Mouse (Mus musculus): ENCODE data around the gene Man1a. TPM values are rescaled to one million over a fixed set of nuclear protein-coding genes. Genes with fewer than 3 reads are reported as not detected.

The Man1a gene
- polyA plus RNA-seq, 1 experiment from 2014 or later, result 10.6 TPM

- no peak overlapping the region for H3K4me2 ChIP-seq (ENCODE audit: low read depth, low read length)
- no peak overlapping the region for H3K9ac ChIP-seq (replicated peaks; ENCODE audit: low read depth, low read length)
- no peak for ATAC-seq (ENCODE audit: low read depth)
- no peak overlapping the region for H3K4me3 ChIP-seq (ENCODE audit: low read depth, low read length)
- 88% methylated on average over 4 of the region's 4 CpGs for WGBS
- H3K4me1 ChIP-seq (ENCODE audit: control insufficient read depth, insufficient read depth, low read length), result no peaks in the 10 kb centered on the region
- H3K9me3 ChIP-seq (ENCODE audit: control insufficient read depth, low read length), result no peaks in the 10 kb centered on the region
- H3K36me3 ChIP-seq (ENCODE audit: control insufficient read depth, insufficient read depth, low read length), result no peaks in the 10 kb centered on the region
- H3K27me3 ChIP-seq (ENCODE audit: control insufficient read depth, insufficient read depth, low read length), result no peaks in the 10 kb centered on the region
- H3K27ac ChIP-seq (ENCODE audit: low read depth, low read length), result no peak overlapping the region
Observed at GRCm38 (mm10) chr10:54054188-54054587, 22.2 kb downstream of the Man1a start.

GRCm38 (mm10) chr10:54047885-54048284 lies 28.5 kb downstream of the Man1a start:
- Histone ChIP-seq H3K4me1 (ENCODE audit: control insufficient read depth, insufficient read depth, low read length) (no peaks in the 10 kb centered on the region), H3K27ac (ENCODE audit: low read depth, low read length) (no peak overlapping the region), H3K9ac (replicated peaks; ENCODE audit: low read depth, low read length) (no peak overlapping the region), H3K36me3 (ENCODE audit: control insufficient read depth, insufficient read depth, low read length) (no peaks in the 10 kb centered on the region), H3K9me3 (ENCODE audit: control insufficient read depth, low read length) (no peaks in the 10 kb centered on the region), H3K4me2 (ENCODE audit: low read depth, low read length) (no peak overlapping the region), H3K27me3 (ENCODE audit: control insufficient read depth, insufficient read depth, low read length) (no peaks in the 10 kb centered on the region), H3K4me3 (ENCODE audit: low read depth, low read length) (no peak overlapping the region)
- no peak for ATAC-seq (ENCODE audit: low read depth)
- 88% methylated on average over 4 of the region's 4 CpGs for WGBS

GRCm38 (mm10) chr10:54043358-54043757 lies 33.1 kb downstream of the Man1a start:
- H3K4me2 ChIP-seq (ENCODE audit: low read depth, low read length), result no peak overlapping the region
- no peaks in the 10 kb centered on the region for H3K9me3 ChIP-seq (ENCODE audit: control insufficient read depth, low read length)
- ATAC-seq (ENCODE audit: low read depth), result no peak
- H3K9ac ChIP-seq (replicated peaks; ENCODE audit: low read depth, low read length), result no peak overlapping the region
- no peak overlapping the region for H3K4me3 ChIP-seq (ENCODE audit: low read depth, low read length)
- no peaks in the 10 kb centered on the region for H3K4me1 ChIP-seq (ENCODE audit: control insufficient read depth, insufficient read depth, low read length)
- no peaks in the 10 kb centered on the region for H3K36me3 ChIP-seq (ENCODE audit: control insufficient read depth, insufficient read depth, low read length)
- WGBS, result 96% methylated on average over 3 of the region's 3 CpGs
- H3K27ac ChIP-seq (ENCODE audit: low read depth, low read length), result no peak overlapping the region
- no peaks in the 10 kb centered on the region for H3K27me3 ChIP-seq (ENCODE audit: control insufficient read depth, insufficient read depth, low read length)

- H3K4me1 ChIP-seq (ENCODE audit: control insufficient read depth, insufficient read depth, low read length), result no peaks in the 10 kb centered on the region
- H3K9me3 ChIP-seq (ENCODE audit: control insufficient read depth, low read length), result no peaks in the 10 kb centered on the region
- WGBS, result 94% methylated on average over 7 of the region's 7 CpGs
- ATAC-seq (ENCODE audit: low read depth), result no peak
- H3K9ac ChIP-seq (replicated peaks; ENCODE audit: low read depth, low read length), result no peak overlapping the region
- no peak overlapping the region for H3K4me2 ChIP-seq (ENCODE audit: low read depth, low read length)
- H3K4me3 ChIP-seq (ENCODE audit: low read depth, low read length), result no peak overlapping the region
- H3K36me3 ChIP-seq (ENCODE audit: control insufficient read depth, insufficient read depth, low read length), result no peaks in the 10 kb centered on the region
- no peaks in the 10 kb centered on the region for H3K27me3 ChIP-seq (ENCODE audit: control insufficient read depth, insufficient read depth, low read length)
- no peak overlapping the region for H3K27ac ChIP-seq (ENCODE audit: low read depth, low read length)
Observed at GRCm38 (mm10) chr10:54042212-54042840, 34.1 kb downstream of the Man1a start.

GRCm38 (mm10) chr10:54040261-54041165 lies 35.9 kb downstream of the Man1a start:
- no peak for ATAC-seq (ENCODE audit: low read depth)
- 85% methylated on average over 11 of the region's 11 CpGs for WGBS
- H3K9ac ChIP-seq (replicated peaks; ENCODE audit: low read depth, low read length), result no peak overlapping the region
- H3K9me3 ChIP-seq (ENCODE audit: control insufficient read depth, low read length), result no peaks in the 10 kb centered on the region
- no peak overlapping the region for H3K4me2 ChIP-seq (ENCODE audit: low read depth, low read length)
- H3K36me3 ChIP-seq (ENCODE audit: control insufficient read depth, insufficient read depth, low read length), result no peaks in the 10 kb centered on the region
- no peaks in the 10 kb centered on the region for H3K27me3 ChIP-seq (ENCODE audit: control insufficient read depth, insufficient read depth, low read length)
- H3K4me3 ChIP-seq (ENCODE audit: low read depth, low read length), result no peak overlapping the region
- H3K4me1 ChIP-seq (ENCODE audit: control insufficient read depth, insufficient read depth, low read length), result no peaks in the 10 kb centered on the region
- H3K27ac ChIP-seq (ENCODE audit: low read depth, low read length), result no peak overlapping the region

GRCm38 (mm10) chr10:54039754-54040153 lies 36.7 kb downstream of the Man1a start:
- Histone ChIP-seq H3K9ac (replicated peaks; ENCODE audit: low read depth, low read length) (no peak overlapping the region), H3K27ac (ENCODE audit: low read depth, low read length) (no peak overlapping the region), H3K4me2 (ENCODE audit: low read depth, low read length) (no peak overlapping the region), H3K27me3 (ENCODE audit: control insufficient read depth, insufficient read depth, low read length) (no peaks in the 10 kb centered on the region), H3K9me3 (ENCODE audit: control insufficient read depth, low read length) (no peaks in the 10 kb centered on the region), H3K4me1 (ENCODE audit: control insufficient read depth, insufficient read depth, low read length) (no peaks in the 10 kb centered on the region), H3K36me3 (ENCODE audit: control insufficient read depth, insufficient read depth, low read length) (no peaks in the 10 kb centered on the region), H3K4me3 (ENCODE audit: low read depth, low read length) (no peak overlapping the region)
- WGBS, result 91% methylated on average over 4 of the region's 4 CpGs
- ATAC-seq (ENCODE audit: low read depth), result no peak

- ATAC-seq (ENCODE audit: low read depth), result no peak
- Histone ChIP-seq H3K36me3 (ENCODE audit: control insufficient read depth, insufficient read depth, low read length) (no peaks in the 10 kb centered on the region), H3K4me1 (ENCODE audit: control insufficient read depth, insufficient read depth, low read length) (no peaks in the 10 kb centered on the region), H3K9me3 (ENCODE audit: control insufficient read depth, low read length) (no peaks in the 10 kb centered on the region), H3K27ac (ENCODE audit: low read depth, low read length) (no peak overlapping the region), H3K9ac (replicated peaks; ENCODE audit: low read depth, low read length) (no peak overlapping the region), H3K27me3 (ENCODE audit: control insufficient read depth, insufficient read depth, low read length) (no peaks in the 10 kb centered on the region), H3K4me2 (ENCODE audit: low read depth, low read length) (no peak overlapping the region), H3K4me3 (ENCODE audit: low read depth, low read length) (no peak overlapping the region)
- WGBS, result 83% methylated on average over 10 of the region's 10 CpGs
Observed at GRCm38 (mm10) chr10:54038734-54039133, 37.7 kb downstream of the Man1a start.

GRCm38 (mm10) chr10:54038180-54038579 lies 38.2 kb downstream of the Man1a start:
- ATAC-seq (ENCODE audit: low read depth), result no peak
- WGBS, result 91% methylated on average over 5 of the region's 5 CpGs
- no peaks in the 10 kb centered on the region for H3K36me3 ChIP-seq (ENCODE audit: control insufficient read depth, insufficient read depth, low read length)
- H3K27me3 ChIP-seq (ENCODE audit: control insufficient read depth, insufficient read depth, low read length), result no peaks in the 10 kb centered on the region
- H3K4me3 ChIP-seq (ENCODE audit: low read depth, low read length), result no peak overlapping the region
- H3K27ac ChIP-seq (ENCODE audit: low read depth, low read length), result no peak overlapping the region
- no peak overlapping the region for H3K9ac ChIP-seq (replicated peaks; ENCODE audit: low read depth, low read length)
- no peaks in the 10 kb centered on the region for H3K9me3 ChIP-seq (ENCODE audit: control insufficient read depth, low read length)
- no peak overlapping the region for H3K4me2 ChIP-seq (ENCODE audit: low read depth, low read length)
- no peaks in the 10 kb centered on the region for H3K4me1 ChIP-seq (ENCODE audit: control insufficient read depth, insufficient read depth, low read length)

GRCm38 (mm10) chr10:54037348-54038010 lies 38.9 kb downstream of the Man1a start:
- H3K27ac ChIP-seq (ENCODE audit: low read depth, low read length), result no peak overlapping the region
- no peaks in the 10 kb centered on the region for H3K27me3 ChIP-seq (ENCODE audit: control insufficient read depth, insufficient read depth, low read length)
- no peaks in the 10 kb centered on the region for H3K4me1 ChIP-seq (ENCODE audit: control insufficient read depth, insufficient read depth, low read length)
- WGBS, result 91% methylated on average over 10 of the region's 10 CpGs
- H3K9ac ChIP-seq (replicated peaks; ENCODE audit: low read depth, low read length), result no peak overlapping the region
- no peaks in the 10 kb centered on the region for H3K9me3 ChIP-seq (ENCODE audit: control insufficient read depth, low read length)
- H3K4me3 ChIP-seq (ENCODE audit: low read depth, low read length), result no peak overlapping the region
- no peak overlapping the region for H3K4me2 ChIP-seq (ENCODE audit: low read depth, low read length)
- no peak for ATAC-seq (ENCODE audit: low read depth)
- H3K36me3 ChIP-seq (ENCODE audit: control insufficient read depth, insufficient read depth, low read length), result no peaks in the 10 kb centered on the region
